Mouse (Mus musculus): ENCODE data around the gene Crhr2. TPM values are rescaled to one million over a fixed set of nuclear protein-coding genes. Genes with fewer than 3 reads are reported as not detected.

Gene Crhr2
- total RNA-seq, 2 experiments from 2014 or later = 22.8 to 23.2 TPM

DNA sequence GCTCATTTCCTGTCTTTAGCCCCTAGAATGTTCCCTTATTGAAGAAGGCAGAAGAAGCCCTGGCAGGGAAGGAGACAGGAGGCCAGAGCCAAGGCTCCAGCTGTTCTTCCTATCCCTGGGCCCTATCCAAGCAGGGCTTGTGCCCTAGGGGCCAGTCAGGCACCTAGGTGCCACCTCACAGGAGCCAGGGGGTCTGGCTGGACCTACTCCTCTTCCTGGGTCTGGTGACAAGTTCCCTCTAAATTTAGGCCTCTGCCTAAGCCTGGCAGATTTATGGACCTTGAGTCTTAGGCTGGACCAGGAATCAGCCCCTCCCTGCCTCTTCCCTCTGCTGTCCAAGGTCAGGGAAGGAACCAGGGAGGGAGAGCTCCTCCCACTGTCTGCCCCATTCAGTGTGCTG lies 4.4 kb downstream of the Crhr2 start:
- intact Hi-C loops (cut with DNase I) = no loop called here
- no peak for DNase-seq

- intact Hi-C loops (cut with DNase I) = no loop called here
- DNase-seq = no peak
Measured at GRCm38 (mm10) chr6:55126576-55126975, 6.2 kb downstream of the Crhr2 start.

DNA sequence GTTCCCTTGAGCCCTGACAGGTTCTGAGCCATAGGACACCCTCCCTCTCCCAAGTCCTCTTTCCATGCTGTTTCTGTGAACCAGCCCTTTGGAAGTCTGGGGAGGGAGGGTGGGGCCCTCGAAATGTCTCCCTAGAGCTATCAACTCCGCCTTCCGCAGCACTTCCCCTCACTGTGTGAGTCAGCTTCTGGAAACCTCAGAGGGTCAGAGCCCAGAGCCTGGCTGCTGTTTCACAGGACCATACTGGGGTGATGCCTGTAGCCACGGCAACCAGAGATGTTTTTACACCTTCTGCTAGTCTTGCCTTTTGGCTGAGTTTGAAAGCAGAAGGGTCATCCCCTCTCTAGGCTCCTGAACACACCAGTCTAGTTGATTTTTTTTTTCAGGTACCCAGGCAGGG lies 9.8 kb downstream of the Crhr2 start:
- intact Hi-C loops (cut with DNase I) = no loop called here
- DNase-seq = peak; percentile 19 to 23

- intact Hi-C loops (cut with DNase I) = no loop called here
- peak in 1 of 2 experiments; percentile 14 for DNase-seq
Measured at GRCm38 (mm10) chr6:55117325-55118109, 15.3 kb downstream of the Crhr2 start.

DNA sequence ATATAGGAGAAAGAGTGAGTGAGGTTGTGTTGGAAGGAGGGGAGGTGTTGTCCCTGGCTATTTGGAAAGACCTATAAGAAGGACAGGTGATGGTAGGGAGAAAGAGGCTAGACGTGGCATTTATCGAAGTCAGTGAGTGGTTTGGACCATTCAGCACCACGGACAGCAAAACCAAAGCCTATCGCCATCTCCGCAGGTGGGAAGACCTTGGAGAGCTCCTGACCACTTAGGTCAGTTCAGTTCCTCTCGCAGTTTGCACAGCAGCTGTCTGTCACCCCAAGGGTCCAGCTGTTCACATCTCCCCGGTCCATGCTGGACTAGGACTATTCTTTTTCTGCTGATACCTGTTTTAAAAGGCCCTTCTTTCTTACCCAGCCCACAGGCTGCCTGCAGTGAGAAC lies 24.5 kb downstream of the Crhr2 start:
- DNase-seq = no peak
- intact Hi-C loops (cut with DNase I) = no loop called here

DNA sequence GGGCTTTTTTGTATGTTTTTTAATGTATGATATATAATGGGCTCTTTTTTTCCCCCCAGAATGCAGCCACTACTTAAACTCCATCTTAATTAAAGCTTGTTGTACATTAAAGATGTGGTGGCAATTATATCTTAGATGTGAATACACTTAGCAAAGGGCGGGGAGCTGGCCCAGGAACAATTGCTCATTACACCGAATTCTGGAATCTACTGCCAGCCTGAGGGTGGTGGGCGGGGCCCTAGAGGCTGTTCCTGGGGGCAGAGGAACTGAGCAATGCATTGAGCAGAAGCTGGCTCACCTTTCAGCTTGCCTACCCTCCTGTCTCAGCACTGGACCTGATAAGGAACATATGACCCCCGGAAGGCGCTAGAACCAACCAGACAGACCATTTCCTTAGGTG lies 34.2 kb downstream of the Crhr2 start:
- intact Hi-C loops (cut with DNase I) = no loop called here
- no peak for DNase-seq

GRCm38 (mm10) chr6:55098030-55098429 lies 34.8 kb downstream of the Crhr2 start:
- peak in 1 of 2 experiments; percentile 4 for DNase-seq
- intact Hi-C loops (cut with DNase I) = no loop called here

- intact Hi-C loops (cut with DNase I) = no loop called here
Measured at GRCm38 (mm10) chr6:55093431-55094146, 39.2 kb downstream of the Crhr2 start.

GRCm38 (mm10) chr6:55091396-55091795 lies 41.4 kb downstream of the Crhr2 start:
- intact Hi-C loops (cut with DNase I) = no loop called here
- no peak for DNase-seq

More at GRCm38 (mm10) chr6:55093431-55094146, 39.2 kb downstream of the Crhr2 start:
- DNase-seq = no peak

GRCm38 (mm10) chr6:55090639-55091038 lies 42.2 kb downstream of the Crhr2 start:
- intact Hi-C loops (cut with DNase I) = no loop called here

GRCm38 (mm10) chr6:55087355-55087754 lies 45.5 kb downstream of the Crhr2 start:
- no peak for DNase-seq
- intact Hi-C loops (cut with DNase I) = no loop called here

More at GRCm38 (mm10) chr6:55090639-55091038, 42.2 kb downstream of the Crhr2 start:
- peak in 1 of 2 experiments; percentile 7 for DNase-seq

DNA sequence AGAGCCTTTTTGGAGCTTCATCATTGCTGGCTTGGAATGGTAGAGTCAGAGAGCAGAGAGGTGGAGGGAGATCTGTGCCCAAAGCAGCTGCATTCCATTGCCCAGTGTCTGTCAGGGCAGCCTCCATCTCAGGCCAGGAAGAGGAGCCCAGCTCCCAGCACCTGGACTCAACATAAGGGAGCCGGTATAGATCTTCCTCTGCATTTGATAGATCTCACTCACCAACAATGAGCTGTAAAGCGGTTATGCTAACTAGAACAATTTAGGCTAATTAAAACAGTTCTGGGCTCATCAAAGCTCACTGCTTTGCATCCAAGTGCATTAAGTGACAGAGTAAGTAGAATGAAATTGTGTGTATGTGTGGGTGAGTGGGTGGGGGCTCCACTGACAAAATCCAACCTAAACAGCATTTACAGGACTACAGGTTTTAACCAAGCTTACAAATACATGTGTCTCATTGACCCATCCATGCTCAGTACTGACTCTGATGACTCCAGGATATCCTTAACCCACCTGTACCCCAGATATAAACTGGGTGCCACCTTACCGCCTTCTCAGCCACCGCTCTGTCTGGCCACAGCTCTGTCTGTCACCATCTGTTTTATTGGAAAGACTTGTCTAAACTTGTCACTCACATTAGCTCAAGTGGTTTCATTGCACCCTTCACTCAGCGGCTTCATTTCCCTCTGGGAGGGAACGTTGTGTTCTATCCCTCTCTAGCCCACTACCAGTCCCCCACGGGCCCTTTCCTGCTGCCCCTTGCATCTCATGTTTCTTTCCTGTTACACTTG lies 50.4 kb downstream of the Crhr2 start:
- DNase-seq = no peak
- intact Hi-C loops (cut with DNase I) = no loop called here

GRCm38 (mm10) chr6:55081379-55081778 lies 51.4 kb downstream of the Crhr2 start:
- no peak for DNase-seq
- intact Hi-C loops (cut with DNase I) = no loop called here

GRCm38 (mm10) chr6:55076561-55077255 lies 56.1 kb downstream of the Crhr2 start:
- intact Hi-C loops (cut with DNase I) = loop anchor here (2.0 kb wide), 1 partner anchor 90 kb away; no protein-coding TSS in a partner anchor
- no peak for DNase-seq

GRCm38 (mm10) chr6:55065903-55066302 lies 66.9 kb downstream of the Crhr2 start:
- intact Hi-C loops (cut with DNase I) = no loop called here

GRCm38 (mm10) chr6:55064477-55064827 lies 68.4 kb downstream of the Crhr2 start:
- intact Hi-C loops (cut with DNase I) = no loop called here

More at GRCm38 (mm10) chr6:55065903-55066302, 66.9 kb downstream of the Crhr2 start:
- DNase-seq = no peak

DNA sequence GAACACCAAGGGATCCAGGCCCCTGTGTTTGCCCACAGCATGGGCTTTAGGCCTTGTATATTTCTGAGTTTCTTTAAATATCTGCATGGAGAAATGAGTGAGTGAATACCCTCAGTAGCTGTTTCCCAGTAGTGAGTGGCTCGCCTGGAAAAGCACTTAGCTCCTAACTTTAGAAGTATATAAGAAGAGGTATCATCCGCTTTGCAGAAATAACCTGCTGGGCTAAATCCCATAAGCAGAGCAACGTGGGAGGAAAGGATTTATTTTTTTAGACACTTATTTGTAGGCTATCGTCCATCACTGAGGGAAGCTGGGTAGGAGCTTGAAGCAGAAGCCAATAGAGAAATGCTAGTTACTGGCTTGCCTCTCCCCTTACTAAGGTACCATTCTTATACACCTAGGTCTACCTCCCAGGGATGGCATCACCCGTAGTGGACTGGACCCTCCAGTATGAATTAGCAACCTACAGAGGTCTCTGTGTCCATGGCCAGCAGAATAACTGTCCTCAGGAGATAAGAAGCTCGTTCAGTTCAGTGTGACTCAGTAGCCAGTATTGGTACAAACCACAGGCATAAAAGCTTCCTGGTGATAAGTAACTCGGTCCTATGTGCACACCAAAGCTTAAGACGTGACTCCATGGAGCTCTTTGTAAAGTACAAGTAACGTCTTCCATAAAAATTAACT lies 68.9 kb downstream of the Crhr2 start:
- DNase-seq = no peak
- intact Hi-C loops (cut with DNase I) = no loop called here

More at GRCm38 (mm10) chr6:55064477-55064827, 68.4 kb downstream of the Crhr2 start:
- DNase-seq = no peak

GRCm38 (mm10) chr6:55062200-55062599 lies 70.6 kb downstream of the Crhr2 start:
- intact Hi-C loops (cut with DNase I) = no loop called here
- DNase-seq = no peak

DNA sequence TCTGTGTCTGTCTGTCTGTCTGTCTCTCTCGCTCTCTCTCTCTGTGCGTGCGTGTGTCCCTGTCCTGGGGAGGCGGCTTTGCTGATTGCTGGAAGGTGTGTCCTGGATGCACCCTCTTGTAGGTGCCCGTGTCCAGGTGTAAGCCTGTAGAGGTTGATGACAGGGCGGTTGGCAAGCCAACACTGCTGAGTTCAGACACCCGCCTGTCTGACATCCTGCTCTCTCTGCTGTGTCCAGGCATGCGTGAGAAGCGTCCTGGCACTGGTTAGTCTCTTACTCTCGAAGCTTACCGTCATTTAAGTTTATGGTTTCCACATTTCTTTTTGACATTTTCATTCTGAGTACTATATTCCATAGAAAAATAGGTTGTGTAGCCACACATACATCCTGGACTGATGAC lies 71.5 kb downstream of the Crhr2 start:
- DNase-seq = no peak
- intact Hi-C loops (cut with DNase I) = no loop called here

Data from heart, postnatal 36 days (tissue).